Mouse (Mus musculus): Measurements from ENCODE around the gene Mafk.

DNA sequence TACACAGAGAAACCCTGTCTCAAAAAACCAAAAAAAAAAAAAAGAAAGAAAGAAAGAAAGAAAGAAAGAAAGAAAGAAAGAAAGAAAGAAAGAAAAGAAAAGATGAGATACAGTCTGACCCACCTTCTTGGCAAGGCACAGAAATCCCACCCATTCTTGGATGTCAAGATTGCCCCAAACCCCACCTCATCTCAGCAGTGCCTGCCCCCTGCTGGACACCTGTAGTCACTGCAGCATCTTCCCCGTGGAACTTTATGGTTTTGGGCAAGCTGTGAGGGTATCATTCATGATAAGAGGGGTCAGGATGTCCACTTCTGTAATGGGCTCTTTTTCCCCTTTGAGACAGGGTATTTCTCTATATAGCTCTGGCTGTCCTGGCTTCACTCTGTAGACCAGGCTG is 26.0 kb downstream of the Mafk start:
- peak; percentile 80 for TF ChIP-seq CTCF (IDR thresholded peaks at IDR 0.05; ENCODE audit: low read depth)
- no peak for TF ChIP-seq EP300 (optimal IDR thresholded peaks at IDR 0.05)

Measured in stomach, postnatal 0 days (tissue).